Mouse (Mus musculus) right cerebral cortex, postnatal 4 days (tissue): ENCODE results near the gene Faim.

Experiments used
- DNase-seq: peaks from one replicate; pipeline ENCODE4 v3.0.0-alpha.2; 2022

Faim gene

GRCm38 (mm10) chr9:98976081-98976480 is 10.1 kb upstream of the Faim start:
- no peak for DNase-seq

GRCm38 (mm10) chr9:98976520-98976919 is 9.7 kb upstream of the Faim start:
- no peak for DNase-seq

DNA sequence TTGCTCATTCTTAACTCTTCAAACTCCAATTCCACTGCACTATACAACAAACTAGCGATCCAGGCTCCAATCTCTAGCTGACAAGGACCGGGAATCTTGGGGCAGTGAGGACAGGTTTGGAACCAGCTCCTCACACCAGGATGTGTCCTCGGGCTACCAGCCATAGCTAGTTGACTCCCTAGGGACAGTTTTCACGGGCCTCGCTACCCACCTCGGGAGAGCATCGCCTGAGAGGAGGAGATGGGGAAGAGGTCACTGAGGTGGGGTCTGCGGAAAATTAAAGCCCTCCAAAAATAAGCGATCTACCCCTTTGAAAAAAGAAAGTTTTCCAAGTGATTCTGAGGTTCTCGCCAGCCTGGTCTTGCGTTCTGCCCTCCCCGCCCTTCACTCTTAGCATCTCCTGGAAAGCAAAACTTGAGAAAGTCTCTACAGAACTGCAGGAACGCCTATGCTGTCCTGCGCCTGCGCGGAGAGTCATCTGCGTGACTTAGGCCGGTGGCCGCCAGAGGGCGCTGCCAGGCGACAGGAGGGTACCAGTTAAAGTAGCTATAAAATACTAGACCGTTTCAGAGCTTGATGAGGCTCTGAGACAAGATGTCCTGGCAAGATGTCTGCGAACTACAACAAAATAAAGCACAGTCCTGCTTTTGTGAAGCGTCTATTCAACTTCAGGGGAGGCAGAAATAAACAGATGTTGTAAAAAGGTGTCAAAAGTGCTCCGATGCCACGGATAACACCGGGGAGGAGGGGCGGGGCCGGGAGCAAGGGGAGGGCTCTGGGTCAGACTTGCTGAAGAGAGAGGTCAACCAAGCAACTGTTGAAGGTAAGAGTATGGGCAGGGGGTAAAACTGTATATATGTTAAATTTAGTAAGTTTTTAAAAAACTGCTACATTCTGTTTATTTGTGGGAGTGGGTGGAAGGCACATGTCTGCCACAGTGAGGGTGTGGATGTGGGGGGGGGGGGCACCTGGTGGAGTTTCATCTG is 6.4 kb upstream of the Faim start:
- DNase-seq: peak; percentile 96

GRCm38 (mm10) chr9:98986476-98987096 is 413 bp downstream of the Faim start:
- DNase-seq: no peak

- no peak for DNase-seq
Measured at GRCm38 (mm10) chr9:98987131-98987530, 958 bp downstream of the Faim start.

GRCm38 (mm10) chr9:98994103-98994502 is 7.9 kb downstream of the Faim start:
- no peak for DNase-seq

GRCm38 (mm10) chr9:98999881-99000339 is 13.7 kb downstream of the Faim start:
- no peak for DNase-seq

DNA sequence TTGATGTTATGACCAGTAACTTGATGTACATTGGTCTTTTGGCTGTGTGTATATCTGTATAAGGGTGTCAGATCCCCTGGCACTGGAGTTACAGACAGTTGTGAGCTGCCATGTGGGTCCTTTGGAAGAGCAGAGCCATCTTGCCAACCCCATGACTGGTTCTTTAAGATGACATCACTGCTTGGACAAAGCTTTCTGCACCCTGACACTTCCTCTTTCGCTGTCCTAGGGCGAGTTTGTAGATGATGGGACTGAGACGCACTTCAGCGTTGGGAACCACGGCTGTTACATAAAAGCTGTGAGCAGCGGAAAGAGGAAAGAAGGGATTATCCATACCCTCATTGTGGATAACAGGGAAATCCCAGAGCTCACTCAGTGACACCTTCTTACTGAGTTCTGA is 15.2 kb downstream of the Faim start:
- no peak for DNase-seq

GRCm38 (mm10) chr9:99009069-99009897 is 23.1 kb downstream of the Faim start:
- DNase-seq: no peak

DNA sequence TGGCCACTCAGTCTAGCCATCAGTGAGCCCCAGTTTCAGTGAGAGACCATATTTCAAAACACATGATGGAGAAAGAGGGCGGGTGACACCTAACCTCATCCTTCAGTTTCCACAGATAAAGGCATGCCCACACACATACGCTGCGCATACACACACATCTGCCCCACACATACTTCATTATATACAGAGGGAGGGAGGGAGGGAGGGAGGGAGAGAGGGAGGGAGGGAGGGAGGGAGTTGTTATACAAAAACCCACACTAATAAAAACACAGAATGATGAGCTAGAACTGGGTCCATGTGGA is 23.7 kb downstream of the Faim start:
- DNase-seq: no peak

GRCm38 (mm10) chr9:99016301-99016700 is 30.1 kb downstream of the Faim start:
- DNase-seq: no peak

GRCm38 (mm10) chr9:99016759-99017158 is 30.6 kb downstream of the Faim start:
- DNase-seq: peak; percentile 16

DNA sequence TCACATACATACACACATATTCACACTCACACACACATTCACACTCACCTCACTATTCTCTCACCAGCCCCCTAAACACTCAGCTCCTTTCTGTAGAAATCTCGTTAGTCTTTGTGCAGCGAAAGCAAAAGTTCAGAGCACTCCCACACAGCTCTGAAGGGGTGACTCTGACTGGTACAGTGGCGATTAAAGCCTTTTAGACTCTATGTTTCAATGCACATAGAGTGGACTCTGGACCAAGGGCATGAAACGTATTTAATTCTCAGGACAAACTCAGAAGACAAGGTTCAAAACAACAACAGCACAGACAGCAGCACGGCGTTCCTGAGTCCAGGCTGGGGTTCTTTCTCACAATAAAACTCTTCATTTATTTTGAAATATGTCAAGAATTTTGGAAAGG is 31.5 kb downstream of the Faim start:
- no peak for DNase-seq

GRCm38 (mm10) chr9:99021166-99021565 is 35.0 kb downstream of the Faim start:
- no peak for DNase-seq

DNA sequence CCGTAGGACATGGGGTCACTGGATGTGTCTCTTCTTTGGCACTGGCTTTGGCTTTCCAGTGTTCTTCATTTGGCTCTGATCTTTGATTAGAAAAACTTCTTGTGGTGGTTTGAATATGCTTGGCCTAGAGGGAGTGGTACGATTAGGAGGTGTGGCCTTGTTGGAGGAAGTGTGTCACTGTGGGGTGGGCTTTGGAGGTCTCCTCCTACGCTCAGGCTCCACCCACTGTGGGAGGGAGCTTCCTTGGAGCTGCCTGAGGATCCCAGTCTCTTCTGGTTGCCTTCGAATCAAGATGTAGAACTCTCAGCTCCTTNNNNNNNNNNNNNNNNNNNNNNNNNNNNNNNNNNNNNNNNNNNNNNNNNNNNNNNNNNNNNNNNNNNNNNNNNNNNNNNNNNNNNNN is 35.6 kb downstream of the Faim start:
- no peak for DNase-seq

DNA sequence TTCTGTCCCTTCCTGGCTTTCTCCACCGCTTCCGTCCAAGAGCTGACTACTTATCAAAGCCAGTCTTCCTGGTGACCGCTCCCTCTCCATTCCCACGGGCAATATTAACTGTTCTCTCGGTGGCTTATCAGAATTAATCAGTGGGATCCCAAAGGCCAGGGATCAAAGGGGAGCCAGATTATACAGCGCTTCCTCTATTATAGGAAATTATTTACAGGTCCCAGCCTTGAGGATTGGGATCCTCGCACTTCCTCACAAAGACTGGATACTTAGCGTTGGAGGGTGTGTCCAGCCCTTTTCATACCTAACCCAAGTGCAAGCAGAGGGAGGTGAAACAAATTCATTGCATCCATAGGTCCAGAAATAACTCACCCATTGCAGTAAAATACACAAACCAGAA is 45.9 kb downstream of the Faim start:
- no peak for DNase-seq

DNA sequence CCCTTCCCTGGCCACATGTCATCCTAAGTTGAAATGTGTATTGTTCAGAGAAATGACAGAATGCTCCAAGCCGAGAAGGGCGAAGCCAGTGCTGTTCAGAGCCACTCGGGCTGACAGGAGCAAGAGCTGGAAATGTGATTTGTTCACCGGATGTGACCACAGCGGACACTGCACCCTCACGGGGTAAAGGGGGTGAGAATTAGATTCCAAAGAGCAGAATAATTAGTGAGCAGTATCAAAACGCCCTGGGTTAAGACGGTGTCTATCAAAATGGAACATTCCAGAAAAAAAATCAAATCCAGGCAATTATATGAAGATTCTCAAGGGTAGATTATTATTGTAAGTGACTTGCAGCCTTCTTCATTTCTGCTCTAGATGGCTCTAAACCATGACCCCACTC is 47.9 kb downstream of the Faim start:
- DNase-seq: no peak

DNA sequence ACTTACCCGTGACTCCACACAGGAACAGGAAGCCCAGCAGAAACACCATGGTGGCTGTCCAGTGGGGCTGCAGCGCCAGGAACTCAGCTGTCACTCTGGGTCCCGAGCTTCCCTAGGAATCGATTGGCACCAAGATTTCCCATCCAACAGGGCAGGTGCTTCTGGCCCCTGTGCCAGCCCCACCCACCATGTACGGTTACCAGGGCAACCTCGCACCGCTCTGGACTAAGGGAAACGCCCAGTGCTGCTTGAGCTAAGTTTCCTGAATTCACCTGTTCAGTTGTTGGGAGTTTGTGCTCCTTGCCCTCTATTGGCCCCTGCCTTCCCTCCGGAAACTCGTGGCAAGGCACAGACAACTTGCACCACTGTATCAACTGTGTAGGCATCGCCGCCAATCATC is 49.4 kb downstream of the Faim start, which contains the start of gene Gm1123:
TSS of gene Gm1123 (minus strand) at position 141 of the 400 bp plus-strand sequence.
- no peak for DNase-seq

DNA sequence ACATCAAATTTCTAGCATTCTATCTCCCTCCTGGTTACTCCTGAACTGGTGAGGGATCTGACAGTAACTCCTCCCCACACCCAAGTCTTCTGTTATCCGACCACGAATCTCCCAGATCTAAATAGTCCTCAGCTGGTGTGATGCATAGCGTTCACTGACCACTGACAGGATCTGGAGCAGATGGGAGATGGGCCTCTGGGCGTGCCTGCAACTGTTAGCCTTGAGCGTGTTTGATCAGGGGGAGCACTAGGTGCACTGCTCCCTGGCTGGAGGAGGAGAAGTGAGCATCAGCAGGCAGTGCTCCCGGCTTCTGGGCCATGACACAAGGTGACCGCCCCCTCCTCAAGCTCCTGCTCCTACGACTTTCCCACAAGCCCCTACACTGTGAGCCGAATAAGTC is 55.8 kb downstream of the Faim start:
- DNase-seq: no peak

GRCm38 (mm10) chr9:99042641-99043040 is 56.5 kb downstream of the Faim start:
- no peak for DNase-seq

DNA sequence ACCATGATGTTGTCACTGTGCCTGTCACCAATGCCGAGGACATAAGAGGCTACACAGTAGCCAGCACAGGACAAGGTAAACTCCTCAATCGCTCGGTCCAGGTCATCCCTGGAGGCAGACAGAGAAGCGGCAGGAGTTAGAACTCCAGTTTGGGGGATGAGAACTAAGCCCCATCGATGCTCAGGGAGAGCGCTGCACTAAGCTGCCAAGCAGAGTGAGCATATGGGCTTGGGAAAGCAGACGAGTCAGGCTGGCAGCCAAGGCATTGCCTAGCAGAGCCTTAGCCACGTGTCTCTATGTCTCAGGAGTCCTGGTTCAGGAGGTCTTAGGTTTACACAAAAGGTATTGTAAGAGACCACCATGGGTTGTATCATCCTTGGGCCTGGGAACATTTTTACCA is 58.6 kb downstream of the Faim start:
- DNase-seq: peak; percentile 41

DNA sequence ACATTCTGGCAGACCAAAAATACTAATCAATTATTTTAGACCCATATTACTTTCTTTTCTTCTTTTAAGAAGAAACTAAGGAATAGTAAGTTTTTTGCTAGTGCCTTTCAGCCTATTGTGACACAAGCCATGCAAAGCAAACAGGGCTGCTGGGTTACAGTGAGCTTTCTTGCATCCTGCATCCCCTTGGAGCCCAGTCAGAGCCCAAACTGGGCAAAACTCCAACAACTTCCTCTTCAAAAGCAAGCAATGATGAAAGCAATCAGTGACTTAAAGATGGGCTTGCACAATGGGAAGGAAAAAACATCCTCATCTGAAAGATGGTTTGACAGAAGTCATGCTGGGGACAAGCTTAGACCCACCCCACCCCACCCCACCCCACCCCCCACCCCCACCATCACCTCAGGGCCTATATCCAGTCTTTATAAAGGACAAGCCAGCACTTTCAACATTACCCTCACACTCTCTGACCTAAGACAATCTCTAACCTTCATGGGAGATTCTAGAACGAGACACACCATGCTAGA is 62.6 kb downstream of the Faim start:
- no peak for DNase-seq

DNA sequence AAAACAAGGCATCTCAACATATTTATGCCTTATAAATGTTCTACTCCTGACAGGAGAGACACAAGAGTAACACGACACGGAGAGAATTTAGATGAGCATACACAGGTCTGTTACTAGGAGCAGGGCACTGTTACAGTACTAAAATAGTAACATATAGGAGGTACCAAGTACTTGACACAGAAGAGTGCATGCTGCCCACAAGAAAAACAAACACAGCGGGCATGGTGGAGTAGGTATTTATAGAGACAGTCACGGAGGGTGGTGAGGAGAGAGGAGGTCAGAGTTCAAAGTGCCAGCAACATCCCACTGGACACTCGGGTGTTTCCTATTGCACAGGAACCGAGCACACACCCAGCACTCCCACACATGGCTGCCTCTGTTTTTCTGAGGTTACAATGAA is 63.6 kb downstream of the Faim start:
- no peak for DNase-seq
